Mouse (Mus musculus) stomach, postnatal 0 days (tissue): ENCODE measurements around the gene Sulf2.

Experiments
- CTCF ChIP-seq: IDR thresholded peaks from 2 replicates; pipeline ENCODE4 v1.5.1; 2016; ENCODE audit warnings: antibody characterized with exemption, low read depth, mild to moderate bottlenecking, moderate library complexity
- EP300 ChIP-seq: optimal IDR thresholded peaks from 2 replicates; pipeline ENCODE3; 2016; ENCODE audit warnings: antibody characterized with exemption

DNA sequence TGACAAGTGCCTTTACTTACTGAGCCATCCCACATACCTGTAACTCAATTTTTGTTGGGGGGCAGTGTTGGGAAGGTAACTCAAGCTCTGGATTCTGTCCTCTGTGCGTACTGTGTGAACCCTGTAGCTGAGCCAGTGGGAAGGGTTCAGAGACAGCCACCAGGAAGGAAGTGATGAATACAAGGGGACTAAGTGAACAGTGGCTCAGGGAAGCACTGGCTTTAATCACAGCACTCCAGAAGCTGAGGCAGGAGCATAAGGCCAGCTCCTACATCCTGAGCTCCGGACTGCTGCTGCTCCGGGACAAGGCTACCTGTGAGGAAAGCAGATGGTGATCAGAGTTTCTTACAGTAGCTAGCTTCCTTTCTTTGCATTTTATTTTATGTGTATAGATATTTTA, 131.4 kb downstream of the Sulf2 start:
- TF ChIP-seq CTCF (no peak), EP300 (no peak)
